Mouse (Mus musculus): ENCODE measurements around the gene Iqcf4. TPM values are rescaled to one million over a fixed set of nuclear protein-coding genes. Genes with fewer than 3 reads are reported as not detected.

The Iqcf4 gene
- not detected in 2 replicates for total RNA-seq (2012; rRNA removed)

DNA sequence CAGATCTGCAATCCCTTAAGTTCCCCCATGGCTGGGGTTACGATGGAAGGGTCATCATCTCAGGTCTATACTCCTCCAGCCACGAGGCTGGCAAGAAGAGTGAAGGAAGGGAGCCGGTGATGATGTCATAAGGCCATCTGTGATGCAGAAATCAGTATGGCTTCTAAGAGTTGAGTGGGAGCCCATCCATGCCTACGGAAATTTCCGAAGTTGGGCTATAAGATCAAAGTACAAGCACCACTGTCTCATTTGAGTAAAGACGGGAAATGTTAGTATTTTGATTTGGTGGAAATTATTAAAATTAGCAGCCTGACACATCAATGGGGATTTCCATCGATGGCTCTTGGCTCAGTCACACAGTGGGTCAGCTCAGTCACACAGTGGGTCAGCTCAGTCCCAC is at the start of gene Iqcf4:
Iqcf4 (minus strand) TSS at position 101 of the 400 bp plus-strand sequence.
- peaks cover under 1 to 2% of the 10 kb centered on the region in 2 experiments; a peak in 1 of 4 replicates for H3K4me1 ChIP-seq (ENCODE audit: control insufficient read depth in 2 of 2, insufficient read depth in 2 of 2, low read length in 2 of 2, poor library complexity in 1 of 2)
- H3K9me3 ChIP-seq (ENCODE audit: control insufficient read depth, insufficient read depth, low read depth, low read length) = no peaks in the 10 kb centered on the region
- no peaks in the 10 kb centered on the region for H3K36me3 ChIP-seq (ENCODE audit: control insufficient read depth, insufficient read depth, low read length, poor library complexity, severe bottlenecking)
- no peak within 1 kb of the TSS for H3K27ac ChIP-seq (ENCODE audit: insufficient read depth, low read depth, low read length, poor library complexity, severe bottlenecking)
- no peak for TF ChIP-seq ZNF384 (IDR thresholded peaks at IDR 0.05; ENCODE audit: low read depth, low read length)
- TF ChIP-seq ZC3H11A (IDR thresholded peaks at IDR 0.05; ENCODE audit: borderline replicate concordance, low read depth, low read length) = no peak
- no peak for TF ChIP-seq HCFC1 (IDR thresholded peaks at IDR 0.05; ENCODE audit: borderline replicate concordance, insufficient read depth, low read length)
- TF ChIP-seq CHD2 (IDR thresholded peaks at IDR 0.05; ENCODE audit: low read depth, low read length) = no peak
- TF ChIP-seq MAFK (IDR thresholded peaks at IDR 0.05; ENCODE audit: insufficient read depth, low read depth, low read length) = no peak
- no peak for DNase-seq (ENCODE audit: low read depth, low spot score)
- H3K9ac ChIP-seq (ENCODE audit: insufficient read depth, low read depth, low read length, poor library complexity, severe bottlenecking) = no peak within 1 kb of the TSS
- in situ Hi-C loops (cut with MboI; ENCODE audit: low sequenced_read_pairs in 2 of 2, unreplicated experiment in 2 of 2) = no loop called here
- H3K4me3 ChIP-seq (ENCODE audit: insufficient read depth in 1 of 2, low read depth in 1 of 2, low read length in 2 of 2, poor library complexity in 1 of 2, severe bottlenecking in 1 of 2) = no peak within 1 kb of the TSS

DNA sequence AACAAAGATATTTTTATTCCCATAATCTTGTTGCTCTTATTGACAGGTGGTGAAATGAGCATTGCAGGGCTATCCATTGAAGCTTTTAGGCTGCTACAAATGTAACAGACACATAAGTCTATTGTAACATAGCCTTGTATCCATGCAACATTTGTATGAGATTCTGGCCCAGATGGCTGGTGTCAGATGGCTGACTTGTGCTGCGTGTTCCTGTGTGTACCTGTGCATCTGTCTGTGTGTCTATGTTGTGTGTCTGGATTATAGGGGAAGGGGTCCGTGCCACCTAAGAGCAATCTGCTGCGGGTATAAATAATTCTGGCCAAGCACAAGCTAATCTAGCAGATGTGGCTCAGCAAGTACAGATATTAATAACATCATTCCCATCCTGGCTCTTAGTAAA is 46.7 kb upstream of the Iqcf4 start:
- Histone ChIP-seq H3K9me3 (ENCODE audit: control insufficient read depth, insufficient read depth, low read depth, low read length) (no peaks in the 10 kb centered on the region), H3K9ac (ENCODE audit: insufficient read depth, low read depth, low read length, poor library complexity, severe bottlenecking) (no peak overlapping the region), H3K4me3 (ENCODE audit: insufficient read depth in 1 of 2, low read depth in 1 of 2, low read length in 2 of 2, poor library complexity in 1 of 2, severe bottlenecking in 1 of 2) (no peak overlapping the region), H3K36me3 (ENCODE audit: control insufficient read depth, insufficient read depth, low read length, poor library complexity, severe bottlenecking) (no peaks in the 10 kb centered on the region), H3K27ac (ENCODE audit: insufficient read depth, low read depth, low read length, poor library complexity, severe bottlenecking) (no peak overlapping the region), H3K4me1 (ENCODE audit: control insufficient read depth in 2 of 2, insufficient read depth in 2 of 2, low read length in 2 of 2, poor library complexity in 1 of 2) (no peaks in the 10 kb centered on the region)
- no peak for DNase-seq (ENCODE audit: low read depth, low spot score)
- in situ Hi-C loops (cut with MboI; ENCODE audit: low sequenced_read_pairs in 2 of 2, unreplicated experiment in 2 of 2) = no loop called here
- no peak for TF ChIP-seq ZC3H11A (IDR thresholded peaks at IDR 0.05; ENCODE audit: borderline replicate concordance, low read depth, low read length)
- no peak for TF ChIP-seq CHD2 (IDR thresholded peaks at IDR 0.05; ENCODE audit: low read depth, low read length)
- no peak for TF ChIP-seq HCFC1 (IDR thresholded peaks at IDR 0.05; ENCODE audit: borderline replicate concordance, insufficient read depth, low read length)
- no peak for TF ChIP-seq ZNF384 (IDR thresholded peaks at IDR 0.05; ENCODE audit: low read depth, low read length)

DNA sequence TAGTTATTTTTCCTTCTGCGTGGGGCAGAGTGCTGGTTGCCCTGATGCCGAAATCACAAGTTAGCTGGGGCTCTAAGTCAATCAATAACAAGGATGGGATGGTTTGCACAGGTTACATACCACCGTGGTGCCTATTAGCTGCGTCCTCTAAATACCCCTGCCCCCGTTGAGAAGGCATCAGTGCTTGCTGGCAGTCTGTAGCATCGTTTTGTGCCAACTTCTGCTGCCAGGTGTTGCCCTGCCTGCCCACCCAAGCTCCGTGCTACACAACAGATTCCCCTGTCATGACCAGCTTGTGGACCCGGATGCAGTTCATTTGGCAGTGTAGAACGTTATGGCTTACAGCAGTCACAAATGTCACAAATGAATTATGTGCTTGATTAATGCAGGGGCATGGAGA is 45.5 kb upstream of the Iqcf4 start:
- in situ Hi-C loops (cut with MboI; ENCODE audit: low sequenced_read_pairs in 2 of 2, unreplicated experiment in 2 of 2) = no loop called here

DNA sequence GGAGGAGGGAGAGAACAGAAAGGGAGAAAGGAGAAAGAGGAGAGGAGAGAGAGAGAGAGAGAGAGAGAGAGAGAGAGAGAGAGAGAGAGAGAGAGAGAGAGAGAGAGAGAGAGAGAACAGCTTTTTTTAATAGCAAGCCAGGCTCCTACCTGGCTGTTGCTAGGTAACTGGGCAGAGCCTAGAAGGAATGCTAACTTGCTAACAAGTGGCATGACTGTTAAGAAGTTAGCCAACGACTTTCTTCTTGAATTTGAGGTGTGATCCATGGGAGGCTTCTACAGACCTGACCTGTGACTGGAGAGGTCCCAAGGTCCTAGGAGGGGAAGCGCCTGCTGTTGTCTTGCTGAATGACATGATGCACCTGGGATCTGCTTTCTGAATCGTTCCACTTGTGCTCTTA is 43.8 kb upstream of the Iqcf4 start:
- H3K9ac ChIP-seq (ENCODE audit: insufficient read depth, low read depth, low read length, poor library complexity, severe bottlenecking) = no peak overlapping the region
- DNase-seq (ENCODE audit: low read depth, low spot score) = no peak
- no peaks in the 10 kb centered on the region for H3K36me3 ChIP-seq (ENCODE audit: control insufficient read depth, insufficient read depth, low read length, poor library complexity, severe bottlenecking)
- H3K27ac ChIP-seq (ENCODE audit: insufficient read depth, low read depth, low read length, poor library complexity, severe bottlenecking) = no peak overlapping the region
- H3K4me3 ChIP-seq (ENCODE audit: insufficient read depth in 1 of 2, low read depth in 1 of 2, low read length in 2 of 2, poor library complexity in 1 of 2, severe bottlenecking in 1 of 2) = no peak overlapping the region
- no peaks in the 10 kb centered on the region for H3K4me1 ChIP-seq (ENCODE audit: control insufficient read depth in 2 of 2, insufficient read depth in 2 of 2, low read length in 2 of 2, poor library complexity in 1 of 2)
- no peak for TF ChIP-seq ZNF384 (IDR thresholded peaks at IDR 0.05; ENCODE audit: low read depth, low read length)
- TF ChIP-seq HCFC1 (IDR thresholded peaks at IDR 0.05; ENCODE audit: borderline replicate concordance, insufficient read depth, low read length) = no peak
- TF ChIP-seq MAFK (IDR thresholded peaks at IDR 0.05; ENCODE audit: insufficient read depth, low read depth, low read length) = no peak
- TF ChIP-seq CHD2 (IDR thresholded peaks at IDR 0.05; ENCODE audit: low read depth, low read length) = no peak
- no peak for TF ChIP-seq ZC3H11A (IDR thresholded peaks at IDR 0.05; ENCODE audit: borderline replicate concordance, low read depth, low read length)
- no peaks in the 10 kb centered on the region for H3K9me3 ChIP-seq (ENCODE audit: control insufficient read depth, insufficient read depth, low read depth, low read length)
- in situ Hi-C loops (cut with MboI; ENCODE audit: low sequenced_read_pairs in 2 of 2, unreplicated experiment in 2 of 2) = no loop called here

More for the DNA sequence above, 45.5 kb upstream of the Iqcf4 start:
- no peak overlapping the region for H3K4me3 ChIP-seq (ENCODE audit: insufficient read depth in 1 of 2, low read depth in 1 of 2, low read length in 2 of 2, poor library complexity in 1 of 2, severe bottlenecking in 1 of 2)
- no peak for TF ChIP-seq ZNF384 (IDR thresholded peaks at IDR 0.05; ENCODE audit: low read depth, low read length)
- TF ChIP-seq HCFC1 (IDR thresholded peaks at IDR 0.05; ENCODE audit: borderline replicate concordance, insufficient read depth, low read length) = no peak
- TF ChIP-seq ZC3H11A (IDR thresholded peaks at IDR 0.05; ENCODE audit: borderline replicate concordance, low read depth, low read length) = no peak
- TF ChIP-seq MAFK (IDR thresholded peaks at IDR 0.05; ENCODE audit: insufficient read depth, low read depth, low read length) = no peak
- no peak for TF ChIP-seq CHD2 (IDR thresholded peaks at IDR 0.05; ENCODE audit: low read depth, low read length)
- DNase-seq (ENCODE audit: low read depth, low spot score) = no peak
- no peak overlapping the region for H3K27ac ChIP-seq (ENCODE audit: insufficient read depth, low read depth, low read length, poor library complexity, severe bottlenecking)
- no peak overlapping the region for H3K9ac ChIP-seq (ENCODE audit: insufficient read depth, low read depth, low read length, poor library complexity, severe bottlenecking)
- H3K36me3 ChIP-seq (ENCODE audit: control insufficient read depth, insufficient read depth, low read length, poor library complexity, severe bottlenecking) = no peaks in the 10 kb centered on the region
- no peaks in the 10 kb centered on the region for H3K4me1 ChIP-seq (ENCODE audit: control insufficient read depth in 2 of 2, insufficient read depth in 2 of 2, low read length in 2 of 2, poor library complexity in 1 of 2)
- H3K9me3 ChIP-seq (ENCODE audit: control insufficient read depth, insufficient read depth, low read depth, low read length) = no peaks in the 10 kb centered on the region

DNA sequence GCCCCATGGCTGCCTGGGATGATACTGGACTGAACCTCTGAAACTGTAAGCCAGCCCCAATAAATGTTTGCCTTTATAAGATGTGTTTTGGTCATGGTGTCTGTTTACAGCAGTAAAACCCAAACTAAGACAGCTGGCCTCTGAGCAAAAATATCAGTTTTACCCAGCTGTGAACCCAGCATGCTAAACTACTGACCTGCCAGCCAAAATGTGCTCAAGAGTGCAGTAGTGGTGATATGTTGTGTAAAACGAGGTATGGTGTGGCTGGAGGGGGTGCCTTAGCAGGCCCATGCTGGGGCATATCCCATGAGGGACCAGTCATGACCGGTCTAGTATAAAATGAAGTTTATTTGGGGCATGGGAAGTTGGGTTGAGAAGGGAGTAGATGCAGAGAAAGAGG is 43.2 kb upstream of the Iqcf4 start:
- in situ Hi-C loops (cut with MboI; ENCODE audit: low sequenced_read_pairs in 2 of 2, unreplicated experiment in 2 of 2) = no loop called here
- H3K36me3 ChIP-seq (ENCODE audit: control insufficient read depth, insufficient read depth, low read length, poor library complexity, severe bottlenecking) = no peaks in the 10 kb centered on the region
- TF ChIP-seq CHD2 (IDR thresholded peaks at IDR 0.05; ENCODE audit: low read depth, low read length) (no peak), ZNF384 (IDR thresholded peaks at IDR 0.05; ENCODE audit: low read depth, low read length) (no peak)
- H3K9ac ChIP-seq (ENCODE audit: insufficient read depth, low read depth, low read length, poor library complexity, severe bottlenecking) = no peak overlapping the region
- no peaks in the 10 kb centered on the region for H3K9me3 ChIP-seq (ENCODE audit: control insufficient read depth, insufficient read depth, low read depth, low read length)
- DNase-seq (ENCODE audit: low read depth, low spot score) = no peak
- no peak overlapping the region for H3K4me3 ChIP-seq (ENCODE audit: insufficient read depth in 1 of 2, low read depth in 1 of 2, low read length in 2 of 2, poor library complexity in 1 of 2, severe bottlenecking in 1 of 2)
- H3K27ac ChIP-seq (ENCODE audit: insufficient read depth, low read depth, low read length, poor library complexity, severe bottlenecking) = no peak overlapping the region
- no peaks in the 10 kb centered on the region for H3K4me1 ChIP-seq (ENCODE audit: control insufficient read depth in 2 of 2, insufficient read depth in 2 of 2, low read length in 2 of 2, poor library complexity in 1 of 2)

Measured in ES-E14 (cell line).